Mouse (Mus musculus): ENCODE measurements at regions not wholly inside any gene's neighbourhood (a gene's known extent, or its start where the extent isn't known, plus 50 kb on each side); places are given as distances from the start of the nearest gene placed in this dataset.
A peak's percentile ranks its signal among the peaks of the same experiment; 100 is the strongest.

GRCm38 (mm10) chr8:36338628-36339027 is 573.0 kb downstream of the Gm19410 start:
- H3K4me1 ChIP-seq, result peaks cover 4% of the 10 kb centered on the region; the same call in 1 of the 2 replicates
- WGBS, result 96% methylated on average over 5 of the region's 5 CpGs
- H3K27me3 ChIP-seq, result no peaks in the 10 kb centered on the region
- H3K4me2 ChIP-seq, result no peak overlapping the region
- no peak overlapping the region for H3K4me3 ChIP-seq
- H3K9ac ChIP-seq, result no peak overlapping the region
- no peaks in the 10 kb centered on the region for H3K9me3 ChIP-seq
- H3K27ac ChIP-seq, result no peak overlapping the region
- no peak for ATAC-seq (ENCODE audit: insufficient number of reproducible peaks, low FRiP score, low TSS enrichment, low read depth)
- H3K36me3 ChIP-seq, result no peaks in the 10 kb centered on the region

DNA sequence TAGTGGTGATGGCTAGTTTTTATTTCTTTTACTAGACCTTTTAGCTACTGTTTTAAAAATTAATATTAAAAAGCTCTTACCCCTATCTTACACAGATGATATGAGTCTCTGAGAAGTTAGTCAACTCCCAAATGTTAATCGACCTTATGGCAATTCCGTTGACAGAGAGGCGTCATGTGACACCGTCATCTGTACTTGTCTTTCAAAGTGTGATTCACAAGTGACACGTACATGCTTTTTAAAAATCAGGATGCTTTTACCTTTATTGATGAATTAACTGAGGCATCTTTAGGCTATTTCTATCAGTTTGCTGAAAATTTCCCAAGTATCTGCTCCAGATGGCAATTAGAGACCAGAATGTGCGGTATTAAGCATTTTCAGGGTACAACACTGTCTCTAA is 573.9 kb downstream of the Gm19410 start:
- H3K4me3 ChIP-seq, result no peak overlapping the region
- 89% methylated on average over 6 of the region's 6 CpGs for WGBS
- no peak overlapping the region for H3K9ac ChIP-seq
- H3K9me3 ChIP-seq, result no peaks in the 10 kb centered on the region
- peaks cover 4% of the 10 kb centered on the region; the same call in 1 of the 2 replicates for H3K4me1 ChIP-seq
- no peak for ATAC-seq (ENCODE audit: insufficient number of reproducible peaks, low FRiP score, low TSS enrichment, low read depth)
- H3K4me2 ChIP-seq, result no peak overlapping the region
- no peaks in the 10 kb centered on the region for H3K36me3 ChIP-seq
- no peaks in the 10 kb centered on the region for H3K27me3 ChIP-seq
- H3K27ac ChIP-seq, result no peak overlapping the region

DNA sequence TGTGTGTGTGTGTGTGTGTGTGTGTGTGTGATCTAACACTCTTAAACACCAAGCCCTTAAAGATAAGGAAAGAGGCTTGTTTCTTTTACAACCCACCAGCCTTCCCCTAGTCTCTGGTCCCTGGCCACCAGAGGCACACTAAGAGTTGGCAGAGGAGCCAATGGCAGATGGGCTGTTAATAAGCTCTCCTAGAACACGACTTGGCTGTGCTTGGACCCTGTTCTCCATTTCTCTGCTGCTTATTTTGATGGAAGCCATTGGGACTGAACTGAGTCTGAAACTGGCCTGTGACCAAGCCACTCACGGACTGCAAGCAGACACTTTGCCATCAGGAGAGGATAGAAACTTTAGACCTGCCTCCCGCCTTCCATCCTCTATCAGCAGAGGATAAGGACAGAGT is 574.9 kb downstream of the Gm19410 start:
- ATAC-seq (ENCODE audit: insufficient number of reproducible peaks, low FRiP score, low TSS enrichment, low read depth), result no peak
- no peaks in the 10 kb centered on the region for H3K27me3 ChIP-seq

GRCm38 (mm10) chr8:36341965-36342364 is 576.4 kb downstream of the Gm19410 start:
- no peak for ATAC-seq (ENCODE audit: insufficient number of reproducible peaks, low FRiP score, low TSS enrichment, low read depth)
- WGBS, result 54% methylated on average over 4 of the region's 4 CpGs

More for the DNA sequence above, 574.9 kb downstream of the Gm19410 start:
- H3K4me3 ChIP-seq, result no peak overlapping the region
- H3K4me2 ChIP-seq, result no peak overlapping the region
- H3K9me3 ChIP-seq, result no peaks in the 10 kb centered on the region
- 64% methylated on average over 3 of the region's 3 CpGs for WGBS
- no peak overlapping the region for H3K9ac ChIP-seq
- no peak overlapping the region for H3K27ac ChIP-seq
- peaks cover 4% of the 10 kb centered on the region; the same call in 1 of the 2 replicates for H3K4me1 ChIP-seq
- H3K36me3 ChIP-seq, result no peaks in the 10 kb centered on the region

GRCm38 (mm10) chr8:36342650-36343049 is 577.1 kb downstream of the Gm19410 start:
- Histone ChIP-seq H3K4me3 (no peak overlapping the region), H3K36me3 (no peaks in the 10 kb centered on the region), H3K27me3 (no peaks in the 10 kb centered on the region), H3K27ac (no peak overlapping the region), H3K4me1 (peaks cover 4% of the 10 kb centered on the region; the same call in 1 of the 2 replicates), H3K4me2 (no peak overlapping the region), H3K9me3 (no peaks in the 10 kb centered on the region), H3K9ac (no peak overlapping the region)
- WGBS, result 56% methylated on average over 5 of the region's 5 CpGs
- ATAC-seq (ENCODE audit: insufficient number of reproducible peaks, low FRiP score, low TSS enrichment, low read depth), result no peak

More at GRCm38 (mm10) chr8:36341965-36342364, 576.4 kb downstream of the Gm19410 start:
- no peak overlapping the region for H3K4me2 ChIP-seq
- H3K27me3 ChIP-seq, result no peaks in the 10 kb centered on the region
- no peak overlapping the region for H3K4me3 ChIP-seq
- H3K9ac ChIP-seq, result no peak overlapping the region
- H3K4me1 ChIP-seq, result peaks cover 4% of the 10 kb centered on the region; the same call in 1 of the 2 replicates
- no peak overlapping the region for H3K27ac ChIP-seq
- H3K36me3 ChIP-seq, result no peaks in the 10 kb centered on the region
- no peaks in the 10 kb centered on the region for H3K9me3 ChIP-seq

DNA sequence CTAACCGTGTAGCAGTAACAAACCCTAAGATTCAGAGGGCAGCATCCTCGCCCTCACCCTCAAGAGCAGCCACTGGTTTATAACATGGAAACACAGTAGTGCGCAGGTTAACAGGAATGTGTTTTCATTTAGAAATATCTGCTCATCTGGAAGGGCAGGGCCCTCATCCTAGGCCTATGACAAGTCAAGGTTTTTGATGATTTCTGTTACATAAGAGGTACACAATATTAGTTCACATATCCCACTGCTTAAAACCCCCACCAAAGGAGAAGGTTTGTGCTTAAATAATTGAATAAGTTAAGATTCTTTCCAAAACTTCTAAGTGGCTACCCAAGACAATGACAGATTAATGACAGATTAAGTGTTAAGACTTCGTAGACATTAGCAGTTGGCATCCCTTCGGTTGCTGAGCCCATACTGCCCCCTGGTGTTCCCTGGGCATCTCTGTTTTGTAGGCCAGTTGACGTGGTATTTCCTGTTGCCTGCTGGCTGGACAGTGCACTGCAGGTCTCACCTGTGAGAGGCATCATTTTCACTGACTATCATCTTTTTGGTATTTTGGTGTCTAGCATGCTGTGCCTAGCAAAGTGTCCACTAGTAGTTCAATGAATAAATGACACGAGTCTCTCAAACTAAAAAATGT is 581.2 kb downstream of the Gm19410 start:
- no peak overlapping the region for H3K9ac ChIP-seq
- peaks cover 4% of the 10 kb centered on the region; the same call in 1 of the 2 replicates for H3K4me1 ChIP-seq
- no peak overlapping the region for H3K4me3 ChIP-seq
- no peaks in the 10 kb centered on the region for H3K36me3 ChIP-seq
- H3K9me3 ChIP-seq, result no peaks in the 10 kb centered on the region
- ATAC-seq (ENCODE audit: insufficient number of reproducible peaks, low FRiP score, low TSS enrichment, low read depth), result no peak
- WGBS, result 52% methylated on average over 7 of the region's 7 CpGs
- no peak overlapping the region for H3K4me2 ChIP-seq
- H3K27ac ChIP-seq, result no peak overlapping the region
- no peaks in the 10 kb centered on the region for H3K27me3 ChIP-seq

GRCm38 (mm10) chr8:36348067-36348466 is 582.5 kb downstream of the Gm19410 start:
- WGBS, result 84% methylated on average over 1 of the region's 1 CpGs
- Histone ChIP-seq H3K4me3 (no peak overlapping the region), H3K9me3 (no peaks in the 10 kb centered on the region), H3K9ac (no peak overlapping the region), H3K27ac (no peak overlapping the region), H3K27me3 (no peaks in the 10 kb centered on the region), H3K4me2 (no peak overlapping the region), H3K4me1 (no peaks in the 10 kb centered on the region), H3K36me3 (no peaks in the 10 kb centered on the region)
- no peak for ATAC-seq (ENCODE audit: insufficient number of reproducible peaks, low FRiP score, low TSS enrichment, low read depth)

- Histone ChIP-seq H3K4me3 (no peak overlapping the region), H3K4me1 (no peaks in the 10 kb centered on the region), H3K9me3 (no peaks in the 10 kb centered on the region), H3K9ac (no peak overlapping the region), H3K36me3 (no peaks in the 10 kb centered on the region), H3K27ac (peak overlapping the region; percentile 57; the same call in 1 of the 2 replicates), H3K27me3 (no peaks in the 10 kb centered on the region), H3K4me2 (no peak overlapping the region)
- ATAC-seq (ENCODE audit: insufficient number of reproducible peaks, low FRiP score, low TSS enrichment, low read depth), result 0 out of 2 replicates have a peak, but pooled peaks have one; percentile 61
- WGBS, result 23% methylated on average over 3 of the region's 3 CpGs
Measured at GRCm38 (mm10) chr8:36354926-36355325, 589.3 kb downstream of the Gm19410 start.

DNA sequence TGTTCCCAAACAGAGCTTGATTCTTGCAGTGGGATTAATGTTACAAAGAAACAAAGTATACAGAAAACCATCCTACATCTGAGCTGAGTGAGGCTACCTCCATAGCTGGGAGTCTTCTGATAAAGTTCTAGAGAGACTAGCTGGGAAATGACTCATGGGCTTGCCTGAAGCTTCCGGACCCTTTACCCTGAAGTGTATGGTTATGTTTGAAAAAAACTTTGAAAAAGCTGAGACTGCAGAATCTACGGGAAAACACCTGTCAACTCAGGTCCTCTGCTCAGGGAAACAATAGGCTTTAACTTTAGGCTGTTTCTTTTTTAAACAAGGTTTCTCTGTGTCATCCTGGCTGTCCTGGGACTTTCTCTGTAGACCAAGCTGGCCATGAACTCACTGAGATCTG is 593.4 kb downstream of the Gm19410 start:
- no peak overlapping the region for H3K4me2 ChIP-seq
- no peak overlapping the region for H3K27ac ChIP-seq
- WGBS, result 85% methylated on average over 2 of the region's 2 CpGs
- no peak overlapping the region for H3K4me3 ChIP-seq
- H3K27me3 ChIP-seq, result no peaks in the 10 kb centered on the region
- no peaks in the 10 kb centered on the region for H3K9me3 ChIP-seq
- H3K4me1 ChIP-seq, result 0 out of 2 replicates have a peak, but pooled peaks cover 3% of the 10 kb centered on the region
- no peaks in the 10 kb centered on the region for H3K36me3 ChIP-seq
- no peak for ATAC-seq (ENCODE audit: insufficient number of reproducible peaks, low FRiP score, low TSS enrichment, low read depth)
- H3K9ac ChIP-seq, result no peak overlapping the region

GRCm38 (mm10) chr8:36361255-36361654 is 595.7 kb downstream of the Gm19410 start:
- no peak overlapping the region for H3K4me2 ChIP-seq

GRCm38 (mm10) chr8:36361818-36362217 is 596.2 kb downstream of the Gm19410 start:
- no peak overlapping the region for H3K9ac ChIP-seq
- H3K36me3 ChIP-seq, result no peaks in the 10 kb centered on the region
- 0 out of 2 replicates have a peak, but pooled peaks cover 4% of the 10 kb centered on the region for H3K4me1 ChIP-seq
- ATAC-seq (ENCODE audit: insufficient number of reproducible peaks, low FRiP score, low TSS enrichment, low read depth), result no peak
- no peak overlapping the region for H3K27ac ChIP-seq
- no peak overlapping the region for H3K4me3 ChIP-seq
- 32% methylated on average over 8 of the region's 8 CpGs for WGBS
- no peak overlapping the region for H3K4me2 ChIP-seq
- H3K9me3 ChIP-seq, result no peaks in the 10 kb centered on the region
- no peaks in the 10 kb centered on the region for H3K27me3 ChIP-seq

More at GRCm38 (mm10) chr8:36361255-36361654, 595.7 kb downstream of the Gm19410 start:
- ATAC-seq (ENCODE audit: insufficient number of reproducible peaks, low FRiP score, low TSS enrichment, low read depth), result no peak
- Histone ChIP-seq H3K4me3 (no peak overlapping the region), H3K27ac (no peak overlapping the region), H3K9ac (no peak overlapping the region), H3K36me3 (no peaks in the 10 kb centered on the region), H3K27me3 (no peaks in the 10 kb centered on the region), H3K4me1 (0 out of 2 replicates have a peak, but pooled peaks cover 4% of the 10 kb centered on the region), H3K9me3 (no peaks in the 10 kb centered on the region)
- 9% methylated on average over 2 of the region's 2 CpGs for WGBS

- no peaks in the 10 kb centered on the region for H3K36me3 ChIP-seq
- no peaks in the 10 kb centered on the region for H3K9me3 ChIP-seq
- ATAC-seq (ENCODE audit: insufficient number of reproducible peaks, low FRiP score, low TSS enrichment, low read depth), result no peak
- 77% methylated on average over 9 of the region's 9 CpGs for WGBS
- H3K9ac ChIP-seq, result no peak overlapping the region
- H3K27ac ChIP-seq, result no peak overlapping the region
- H3K4me1 ChIP-seq, result 0 out of 2 replicates have a peak, but pooled peaks cover 4% of the 10 kb centered on the region
- H3K4me2 ChIP-seq, result no peak overlapping the region
- H3K4me3 ChIP-seq, result no peak overlapping the region
- no peaks in the 10 kb centered on the region for H3K27me3 ChIP-seq
Measured at GRCm38 (mm10) chr8:36363291-36363690, 597.7 kb downstream of the Gm19410 start.
